Mouse (Mus musculus): ENCODE data around the gene Mpst.

DNA sequence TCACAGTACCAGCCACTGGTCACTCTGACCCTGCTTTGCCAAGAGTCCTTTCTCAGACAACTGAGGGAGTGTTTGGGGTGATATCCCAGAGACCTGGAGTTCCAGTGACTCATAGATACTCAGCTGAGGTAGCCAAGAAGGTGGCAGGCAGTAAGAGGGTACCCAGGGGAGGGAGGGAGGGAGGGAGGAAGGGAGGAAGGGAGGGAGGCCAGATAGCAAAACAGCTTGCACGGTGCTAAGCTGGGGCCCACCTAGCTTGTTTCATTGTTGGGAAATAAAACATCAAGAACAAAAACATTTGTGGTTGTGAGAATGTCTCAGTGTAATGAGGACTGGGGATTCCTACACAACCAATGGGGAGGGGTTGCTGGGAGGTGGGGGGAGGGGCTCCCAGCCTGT, 7.5 kb downstream of the Mpst start:
- TF ChIP-seq POLR2A (IDR thresholded peaks at IDR 0.05; ENCODE audit: low read depth, low read length) (no peak), CTCF (IDR thresholded peaks at IDR 0.05; ENCODE audit: borderline replicate concordance, insufficient read depth, low read length) (no peak)
